Comparison of ENCODE assay signal across 9 mouse cellular contexts in the genomic region with DNA sequence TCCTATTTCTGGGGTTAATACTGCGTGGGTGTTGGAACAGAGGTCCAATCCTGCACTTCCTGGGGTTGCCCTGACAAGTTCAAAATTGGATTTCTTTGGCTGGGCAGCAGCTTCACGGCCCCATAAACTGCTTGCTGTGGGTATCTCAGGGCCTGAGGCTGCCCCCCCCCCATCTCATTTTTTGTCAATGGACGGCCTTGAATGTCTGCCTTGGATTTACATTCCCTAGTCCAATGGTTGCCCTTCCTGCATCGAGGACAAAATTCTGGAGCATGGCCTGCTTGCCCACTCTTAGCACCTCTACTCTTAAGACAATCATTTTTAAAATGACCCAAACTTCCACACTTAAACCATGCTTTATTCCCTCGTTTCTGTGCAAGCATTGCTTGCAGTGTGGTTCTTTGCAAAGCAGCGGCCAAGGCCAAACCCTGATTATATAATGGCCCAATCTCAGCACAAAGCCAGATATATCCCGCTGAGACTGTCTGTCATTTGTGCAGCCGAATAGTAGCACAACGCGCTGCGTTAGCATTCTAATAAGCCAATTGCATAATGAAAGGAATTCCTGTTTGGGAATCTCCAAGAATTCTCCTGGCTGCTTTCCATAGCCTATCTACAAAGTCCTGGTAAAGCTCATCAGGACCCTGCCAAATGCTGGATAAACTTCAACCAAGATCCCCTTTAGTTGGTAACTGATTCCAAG.
DNase-seq lines count a peak whose midpoint lies in the region; ATAC-seq and TF ChIP-seq lines count a peak whose summit lies in the region.
"Had no signal": no experiment of that assay in that cellular context is flagged by ENCODE, and none has a peak within 500 bp of the region (broad histone marks: within the 10 kb centered on the region; RNA-seq: fewer than 3 reads in every experiment).

No protein-coding gene starts in this region.

- peak; percentile 27 to 44 for DNase-seq in heart, adult 9 months (ENCODE audit: low spot score in 2 of 2)
- no peak for DNase-seq in heart, embryonic 10.5 days (ENCODE audit: low spot score)
- peak; percentile 20 to 23 for DNase-seq in right cerebral cortex, postnatal 10 days (ENCODE audit: low spot score in 2 of 2)
- DNase-seq in right cerebral cortex, postnatal 25 days, result no peak
- DNase-seq in forebrain, postnatal 0 days, result peak; percentile 54
- no peak for DNase-seq in gastrocnemius, postnatal 10 days
- no peak for DNase-seq in MN1 (ENCODE audit: low spot score)
- no peak for DNase-seq in liver
- DNase-seq: thymus, postnatal 25 days had no signal

- H3K36me3 ChIP-seq in heart, embryonic 10.5 days, result no peaks in the 10 kb centered on the region
- no peaks in the 10 kb centered on the region for H3K36me3 ChIP-seq in forebrain, postnatal 0 days (ENCODE audit: insufficient read depth)

- H3K9ac ChIP-seq in forebrain, postnatal 0 days, result no peak overlapping the region

- H3K4me3 ChIP-seq in heart, embryonic 10.5 days, result no peak overlapping the region
- no peak overlapping the region for H3K4me3 ChIP-seq in forebrain, postnatal 0 days (ENCODE audit: low read depth, low read length)

- 79% methylated on average over 11 of the region's 11 CpGs for WGBS in heart, embryonic 10.5 days
- WGBS in forebrain, postnatal 0 days, result 24% methylated on average over 11 of the region's 11 CpGs

- H3K4me2 ChIP-seq in forebrain, postnatal 0 days (ENCODE audit: low read depth), result no peak overlapping the region

- ATAC-seq in forebrain, postnatal 0 days, result peak; percentile 75; the same call in 1 of the 2 replicates

- H3K27me3 ChIP-seq in heart, embryonic 10.5 days (ENCODE audit: insufficient read depth, poor library complexity, severe bottlenecking), result no peaks in the 10 kb centered on the region
- H3K27me3 ChIP-seq in forebrain, postnatal 0 days (ENCODE audit: insufficient read depth, low read length), result no peaks in the 10 kb centered on the region

- H3K4me1 ChIP-seq in heart, embryonic 10.5 days, result no peaks in the 10 kb centered on the region
- peaks cover 3% of the 10 kb centered on the region; the same call in 1 of the 2 replicates for H3K4me1 ChIP-seq in forebrain, postnatal 0 days (ENCODE audit: insufficient read depth)

- no peak for TF ChIP-seq CTCF in forebrain, postnatal 0 days (IDR thresholded peaks at IDR 0.05; ENCODE audit: low read depth)

- no peak overlapping the region for H3K27ac ChIP-seq in heart, embryonic 10.5 days
- H3K27ac ChIP-seq in forebrain, postnatal 0 days (ENCODE audit: low read depth, low read length), result no peak overlapping the region

- H3K9me3 ChIP-seq in heart, embryonic 10.5 days, result no peaks in the 10 kb centered on the region
- H3K9me3 ChIP-seq in forebrain, postnatal 0 days (ENCODE audit: low read length), result no peaks in the 10 kb centered on the region

Comparison
In these comparisons a context has a peak if more than half of its experiments do, and no peak if none do; other contexts are left out.
1. DNase-seq: peak in heart, adult 9 months (2 of 2), right cerebral cortex, postnatal 10 days (2 of 2) and forebrain, postnatal 0 days (single experiment); none in heart, embryonic 10.5 days (single experiment), right cerebral cortex, postnatal 25 days (single experiment), gastrocnemius, postnatal 10 days (single experiment), MN1 (single experiment) and liver (single experiment).